Mouse (Mus musculus) stomach, embryonic 15.5 days (tissue): ENCODE measurements around the gene Hecw2. TPM values are rescaled to one million over a fixed set of nuclear protein-coding genes. Genes with fewer than 3 reads are reported as not detected.

Experiments
- ATAC-seq: fragments of 200-750 bp; cut with Nextera tagmentation; 2 replicates; pipeline ENCODE4 v1.8.0; 2017; ENCODE audit warnings: low read depth, moderate number of reproducible peaks, moderate TSS enrichment; ENCODE audit not compliant: insufficient read depth, low FRiP score
- H3K27ac ChIP-seq: fragments of 300-500 bp; sonication (generic); 2 replicates; pipeline ENCODE4 v1.5.1; 2015; ENCODE audit warnings: mild to moderate bottlenecking, inconsistent platforms
- H3K27me3 ChIP-seq: fragments of 300-500 bp; sonication (generic); replicated peaks from 2 replicates; pipeline ENCODE4 v1.6.1; 2015; ENCODE audit warnings: inconsistent platforms
- H3K36me3 ChIP-seq: fragments of 300-500 bp; sonication (generic); 2 replicates; pipeline ENCODE4 v1.6.1; 2015; ENCODE audit warnings: inconsistent platforms
- H3K4me1 ChIP-seq: fragments of 300-500 bp; sonication (generic); 2 replicates; pipeline ENCODE4 v1.6.1; 2015; ENCODE audit warnings: inconsistent platforms
- H3K4me2 ChIP-seq: fragments of 300-500 bp; sonication (generic); 2 replicates; pipeline ENCODE4 v1.6.1; 2015; ENCODE audit warnings: mild to moderate bottlenecking, inconsistent platforms
- H3K4me3 ChIP-seq: fragments of 300-500 bp; sonication (generic); replicated peaks from 2 replicates; pipeline ENCODE4 v1.5.1; 2015; ENCODE audit warnings: inconsistent platforms
- H3K9ac ChIP-seq: fragments of 300-500 bp; sonication (generic); 2 replicates; pipeline ENCODE4 v1.6.1; 2015; ENCODE audit warnings: inconsistent platforms
- H3K9me3 ChIP-seq: fragments of 300-500 bp; sonication (generic); 2 replicates; pipeline ENCODE4 v1.6.1; 2016; ENCODE audit warnings: inconsistent platforms
- whole genome bisulfite sequencing: fragments of 180-500 bp; shearing (Covaris S2); methylation state at CpG from one replicate; pipeline ENCODE4 v1.1.7; 2015; 5-methylcytosine and 5-hydroxymethylcytosine counted together
- polyA plus RNA-seq: library from polyadenylated mRNA; unstranded; fragments of >200 nt; fragmentation: Nextera tagmentation; extraction: Ambion mirVana; gene quantifications from 2 replicates; pipeline ENCODE4 v1.2.1, GENCODE M21; 2015

Gene Hecw2
- polyA plus RNA-seq, 1 experiment from 2014 or later, result 2.0 TPM

DNA sequence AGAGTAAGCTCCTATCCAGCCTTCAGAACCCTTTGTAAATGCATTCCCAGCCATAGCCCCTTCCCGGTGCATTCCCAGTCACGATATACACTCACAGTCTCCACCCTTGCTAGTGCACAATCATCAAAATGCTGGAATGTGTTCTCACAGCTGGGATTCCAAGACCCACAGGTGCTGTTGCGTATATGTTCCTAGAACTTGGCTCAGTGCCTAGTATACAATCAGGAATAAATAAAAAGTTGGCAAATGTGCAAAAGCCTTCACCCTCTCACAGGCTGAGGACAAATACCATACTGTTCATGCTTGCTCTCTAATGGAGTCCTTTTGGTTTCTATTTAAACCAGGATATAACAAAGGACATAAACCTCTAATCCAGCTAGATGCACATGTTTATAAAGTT is 283.1 kb downstream of the Hecw2 start:
- Histone ChIP-seq H3K9ac (no peak overlapping the region), H3K27ac (no peak overlapping the region), H3K36me3 (no peaks in the 10 kb centered on the region), H3K27me3 (no peaks in the 10 kb centered on the region), H3K4me1 (no peaks in the 10 kb centered on the region; the same call in 1 of the 2 replicates), H3K9me3 (no peaks in the 10 kb centered on the region), H3K4me2 (no peak overlapping the region), H3K4me3 (no peak overlapping the region)
- peak; percentile 66; the same call in 1 of the 2 replicates for ATAC-seq
- 26% methylated on average over 3 of the region's 3 CpGs for WGBS

DNA sequence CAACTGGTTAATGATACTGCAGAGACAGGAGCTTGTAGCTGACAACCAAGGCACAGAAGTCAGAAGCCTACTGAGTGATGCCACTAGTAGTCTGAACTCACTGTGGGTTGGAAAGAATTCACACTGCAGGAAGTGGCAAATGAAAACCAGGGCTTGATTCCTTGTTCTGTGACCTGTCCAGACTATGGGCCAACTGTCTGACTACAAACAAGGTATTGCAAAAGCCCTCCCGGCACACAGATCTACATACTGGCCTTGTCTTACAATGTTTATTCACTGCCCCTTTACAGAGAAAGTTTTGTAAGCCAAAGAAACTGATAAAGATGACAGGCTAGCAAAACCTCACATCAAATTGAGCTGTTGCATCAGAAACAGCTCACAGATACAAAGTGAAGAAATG is 284.7 kb downstream of the Hecw2 start:
- no peak overlapping the region for H3K4me2 ChIP-seq
- ATAC-seq, result no peak
- no peaks in the 10 kb centered on the region for H3K9me3 ChIP-seq
- H3K27ac ChIP-seq, result no peak overlapping the region
- WGBS, result 54% methylated on average over 1 of the region's 1 CpGs
- H3K4me3 ChIP-seq, result no peak overlapping the region
- no peak overlapping the region for H3K9ac ChIP-seq
- no peaks in the 10 kb centered on the region for H3K36me3 ChIP-seq
- H3K27me3 ChIP-seq, result no peaks in the 10 kb centered on the region
- no peaks in the 10 kb centered on the region; the same call in 1 of the 2 replicates for H3K4me1 ChIP-seq

DNA sequence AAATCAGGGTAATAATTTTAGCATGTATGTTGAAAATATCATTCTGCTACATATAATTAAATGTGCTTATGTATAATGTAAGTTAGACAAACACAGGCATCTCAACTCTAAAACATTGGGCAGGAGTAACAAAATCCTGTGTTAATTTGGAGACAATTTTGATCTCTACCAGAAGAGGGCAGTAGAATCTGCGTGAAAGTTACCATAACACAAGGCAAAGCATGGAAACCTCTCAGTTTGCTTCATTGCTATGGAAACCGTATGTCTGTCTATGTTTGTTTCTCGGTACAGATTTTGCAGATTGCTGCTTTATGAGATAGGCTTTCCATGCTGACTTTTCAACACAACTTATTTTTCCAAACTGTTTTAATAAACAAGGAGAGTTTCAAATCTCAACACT is 285.9 kb downstream of the Hecw2 start:
- no peak for ATAC-seq
- Histone ChIP-seq H3K9ac (no peak overlapping the region), H3K4me2 (no peak overlapping the region), H3K4me3 (no peak overlapping the region), H3K9me3 (no peaks in the 10 kb centered on the region), H3K4me1 (no peaks in the 10 kb centered on the region; the same call in 1 of the 2 replicates), H3K27ac (no peak overlapping the region), H3K27me3 (no peaks in the 10 kb centered on the region), H3K36me3 (no peaks in the 10 kb centered on the region)
- 4% methylated on average over 3 of the region's 3 CpGs for WGBS

GRCm38 (mm10) chr1:53906175-53906574 is 288.8 kb downstream of the Hecw2 start:
- no peak for ATAC-seq
- H3K36me3 ChIP-seq, result no peaks in the 10 kb centered on the region
- 62% methylated on average over 3 of the region's 3 CpGs for WGBS
- H3K9me3 ChIP-seq, result no peaks in the 10 kb centered on the region
- no peak overlapping the region for H3K9ac ChIP-seq
- no peaks in the 10 kb centered on the region for H3K27me3 ChIP-seq
- H3K4me2 ChIP-seq, result no peak overlapping the region
- H3K27ac ChIP-seq, result no peak overlapping the region
- no peaks in the 10 kb centered on the region for H3K4me1 ChIP-seq
- no peak overlapping the region for H3K4me3 ChIP-seq

GRCm38 (mm10) chr1:53900416-53900815 is 294.6 kb downstream of the Hecw2 start:
- no peak overlapping the region for H3K27ac ChIP-seq
- no peak overlapping the region for H3K4me2 ChIP-seq
- no peak overlapping the region for H3K9ac ChIP-seq
- no peaks in the 10 kb centered on the region for H3K36me3 ChIP-seq
- H3K9me3 ChIP-seq, result no peaks in the 10 kb centered on the region
- H3K4me3 ChIP-seq, result no peak overlapping the region
- 87% methylated on average over 2 of the region's 2 CpGs for WGBS
- H3K4me1 ChIP-seq, result no peaks in the 10 kb centered on the region
- ATAC-seq, result no peak
- H3K27me3 ChIP-seq, result no peaks in the 10 kb centered on the region

- 93% methylated on average over 5 of the region's 5 CpGs for WGBS
- H3K27ac ChIP-seq, result no peak overlapping the region
- no peak for ATAC-seq
- H3K9ac ChIP-seq, result no peak overlapping the region
- no peaks in the 10 kb centered on the region for H3K27me3 ChIP-seq
- H3K9me3 ChIP-seq, result no peaks in the 10 kb centered on the region
- no peak overlapping the region for H3K4me3 ChIP-seq
- no peaks in the 10 kb centered on the region for H3K36me3 ChIP-seq
- no peaks in the 10 kb centered on the region for H3K4me1 ChIP-seq
- no peak overlapping the region for H3K4me2 ChIP-seq
Observed at GRCm38 (mm10) chr1:53894299-53894698, 300.7 kb downstream of the Hecw2 start.

DNA sequence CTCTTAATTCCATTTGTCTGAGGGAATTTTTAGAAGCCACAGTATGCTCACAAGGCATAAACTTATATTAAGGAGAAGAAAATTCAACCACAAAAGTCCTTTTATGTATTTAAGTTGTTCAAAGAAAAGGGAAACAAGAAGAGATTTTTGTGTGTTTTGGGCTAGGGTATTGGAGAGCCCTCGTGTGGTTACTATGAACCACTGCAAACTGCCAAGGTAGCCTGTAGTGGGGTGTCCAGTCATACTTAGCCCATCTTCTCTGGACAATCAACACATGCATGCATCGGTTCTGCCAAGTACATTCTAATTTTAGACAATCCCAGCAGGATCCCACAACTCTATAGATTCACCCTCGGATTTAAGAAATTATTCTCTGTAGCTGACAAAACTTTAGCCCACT is 304.6 kb downstream of the Hecw2 start:
- Histone ChIP-seq H3K9me3 (no peaks in the 10 kb centered on the region), H3K4me3 (no peak overlapping the region), H3K36me3 (no peaks in the 10 kb centered on the region), H3K4me1 (no peaks in the 10 kb centered on the region), H3K4me2 (no peak overlapping the region), H3K27me3 (no peaks in the 10 kb centered on the region), H3K9ac (no peak overlapping the region), H3K27ac (no peak overlapping the region)
- ATAC-seq, result no peak
- WGBS, result 46% methylated on average over 3 of the region's 3 CpGs

GRCm38 (mm10) chr1:53889806-53890205 is 305.2 kb downstream of the Hecw2 start:
- no peaks in the 10 kb centered on the region for H3K9me3 ChIP-seq
- no peak for ATAC-seq
- no peak overlapping the region for H3K4me3 ChIP-seq
- H3K4me2 ChIP-seq, result no peak overlapping the region
- H3K27ac ChIP-seq, result no peak overlapping the region
- 65% methylated on average over 3 of the region's 3 CpGs for WGBS
- H3K36me3 ChIP-seq, result no peaks in the 10 kb centered on the region
- H3K9ac ChIP-seq, result no peak overlapping the region
- H3K27me3 ChIP-seq, result no peaks in the 10 kb centered on the region
- no peaks in the 10 kb centered on the region for H3K4me1 ChIP-seq

DNA sequence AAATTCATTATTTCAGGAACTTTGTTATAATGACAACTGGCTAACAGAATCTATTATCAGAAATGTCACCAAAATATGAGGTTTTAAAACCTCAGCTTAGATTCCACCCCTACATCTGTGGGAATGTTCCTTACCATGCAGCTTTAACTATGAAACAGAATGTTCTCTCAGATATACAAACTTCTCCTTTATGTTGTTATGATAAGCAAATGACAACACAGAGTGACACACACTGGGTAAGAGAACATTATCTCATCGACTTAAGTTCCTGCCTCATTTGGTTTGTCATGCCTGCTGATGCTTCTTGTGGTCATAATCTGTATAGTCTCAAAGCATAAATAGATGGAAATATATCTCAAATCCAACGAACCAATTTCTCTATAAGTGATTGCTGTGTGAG is 312.5 kb downstream of the Hecw2 start:
- no peak overlapping the region for H3K4me3 ChIP-seq

DNA sequence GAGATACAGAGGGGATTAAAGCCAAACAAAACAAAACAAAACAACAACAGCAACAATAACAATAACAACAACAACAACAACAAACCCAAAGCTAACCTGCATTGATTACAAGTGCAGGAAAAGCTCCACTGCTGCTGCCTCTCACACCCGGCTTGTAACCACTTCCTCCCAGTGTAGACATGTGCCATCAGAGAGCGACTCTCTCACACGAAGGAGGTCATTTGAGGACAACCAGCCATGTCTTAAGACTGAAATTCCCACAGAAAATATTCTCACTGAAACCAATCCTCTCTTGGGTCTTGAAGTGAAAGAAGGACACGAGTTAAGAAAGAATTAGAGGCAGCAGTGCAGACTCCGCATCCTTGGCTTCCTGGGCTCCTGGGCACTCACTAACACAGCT is 319.0 kb downstream of the Hecw2 start:
- H3K4me2 ChIP-seq, result no peak overlapping the region
- H3K27me3 ChIP-seq, result no peaks in the 10 kb centered on the region
- ATAC-seq, result no peak
- H3K4me3 ChIP-seq, result no peak overlapping the region
- no peaks in the 10 kb centered on the region for H3K9me3 ChIP-seq
- H3K27ac ChIP-seq, result no peak overlapping the region
- no peaks in the 10 kb centered on the region for H3K36me3 ChIP-seq
- no peak overlapping the region for H3K9ac ChIP-seq
- WGBS, result 83% methylated on average over 5 of the region's 5 CpGs
- no peaks in the 10 kb centered on the region for H3K4me1 ChIP-seq

More for the DNA sequence above, 312.5 kb downstream of the Hecw2 start:
- Histone ChIP-seq H3K36me3 (no peaks in the 10 kb centered on the region), H3K4me1 (no peaks in the 10 kb centered on the region), H3K9me3 (no peaks in the 10 kb centered on the region), H3K4me2 (no peak overlapping the region), H3K27ac (no peak overlapping the region), H3K9ac (no peak overlapping the region), H3K27me3 (no peaks in the 10 kb centered on the region)
- WGBS, result 69% methylated on average over 2 of the region's 2 CpGs
- ATAC-seq, result no peak

- no peaks in the 10 kb centered on the region for H3K9me3 ChIP-seq
- H3K27ac ChIP-seq, result no peak overlapping the region
- H3K36me3 ChIP-seq, result no peaks in the 10 kb centered on the region
- H3K4me1 ChIP-seq, result no peaks in the 10 kb centered on the region
- H3K27me3 ChIP-seq, result no peaks in the 10 kb centered on the region
- no peak overlapping the region for H3K4me3 ChIP-seq
- 78% methylated on average over 2 of the region's 2 CpGs for WGBS
- no peak overlapping the region for H3K4me2 ChIP-seq
- no peak overlapping the region for H3K9ac ChIP-seq
- ATAC-seq, result no peak
Observed at GRCm38 (mm10) chr1:53867316-53867715, 327.7 kb downstream of the Hecw2 start.

- H3K9me3 ChIP-seq, result no peaks in the 10 kb centered on the region
- H3K27me3 ChIP-seq, result no peaks in the 10 kb centered on the region
- H3K4me1 ChIP-seq, result no peaks in the 10 kb centered on the region
- no peak overlapping the region for H3K27ac ChIP-seq
- H3K9ac ChIP-seq, result no peak overlapping the region
- ATAC-seq, result no peak
- H3K4me2 ChIP-seq, result no peak overlapping the region
- H3K4me3 ChIP-seq, result no peak overlapping the region
- 38% methylated on average over 3 of the region's 3 CpGs for WGBS
- no peaks in the 10 kb centered on the region for H3K36me3 ChIP-seq
Observed at GRCm38 (mm10) chr1:53866374-53866902, 328.5 kb downstream of the Hecw2 start.

DNA sequence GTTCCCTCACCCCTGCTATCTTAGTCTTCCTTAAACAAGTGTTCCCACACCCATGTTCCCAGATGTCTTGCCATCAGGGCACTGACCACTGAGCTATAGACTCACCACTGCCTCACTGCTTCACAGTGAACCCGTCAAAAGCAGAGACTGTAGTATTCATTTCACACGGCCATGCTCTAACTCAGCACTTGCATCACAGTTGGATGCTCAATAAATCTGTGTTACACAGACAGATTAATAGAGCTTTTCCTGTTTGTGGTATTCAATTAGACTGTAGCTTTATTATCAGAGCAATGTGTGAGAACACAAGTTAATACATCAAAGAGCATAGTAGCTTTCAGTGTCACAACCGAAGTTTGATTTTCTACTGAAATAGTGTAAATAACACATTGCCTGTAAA is 330.9 kb downstream of the Hecw2 start:
- Histone ChIP-seq H3K9ac (no peak overlapping the region), H3K4me2 (no peak overlapping the region), H3K27me3 (no peaks in the 10 kb centered on the region), H3K9me3 (no peaks in the 10 kb centered on the region), H3K27ac (no peak overlapping the region), H3K36me3 (no peaks in the 10 kb centered on the region), H3K4me3 (no peak overlapping the region), H3K4me1 (no peaks in the 10 kb centered on the region)
- 84% methylated on average over 3 of the region's 3 CpGs for WGBS
- ATAC-seq, result no peak
